Mouse (Mus musculus): ENCODE data around the gene Ccser1. TPM values are rescaled to one million over a fixed set of nuclear protein-coding genes. Genes with fewer than 3 reads are reported as not detected.

Gene Ccser1
- polyA plus RNA-seq, 1 experiment from 2014 or later = 5.0 TPM

GRCm38 (mm10) chr6:61311324-61312091 is 131.4 kb downstream of the Ccser1 start:
- H3K9me3 ChIP-seq = no peaks in the 10 kb centered on the region
- no peaks in the 10 kb centered on the region for H3K36me3 ChIP-seq
- ATAC-seq (ENCODE audit: insufficient number of reproducible peaks, insufficient read depth, low FRiP score, low TSS enrichment) = no peak; the same call in 1 of the 2 replicates
- H3K27ac ChIP-seq = no peak overlapping the region
- no peak overlapping the region for H3K4me2 ChIP-seq (replicated peaks)
- WGBS = 85% methylated on average over 18 of the region's 18 CpGs
- H3K4me1 ChIP-seq = no peaks in the 10 kb centered on the region
- H3K9ac ChIP-seq = no peak overlapping the region
- no peaks in the 10 kb centered on the region for H3K27me3 ChIP-seq
- H3K4me3 ChIP-seq = no peak overlapping the region

- H3K9me3 ChIP-seq = no peaks in the 10 kb centered on the region
- WGBS = 27% methylated on average over 6 of the region's 6 CpGs
- no peak for ATAC-seq (ENCODE audit: insufficient number of reproducible peaks, insufficient read depth, low FRiP score, low TSS enrichment)
- no peak overlapping the region for H3K4me2 ChIP-seq (replicated peaks)
- H3K27me3 ChIP-seq = no peaks in the 10 kb centered on the region
- H3K27ac ChIP-seq = no peak overlapping the region
- no peaks in the 10 kb centered on the region for H3K36me3 ChIP-seq
- no peak overlapping the region for H3K4me3 ChIP-seq
- no peak overlapping the region for H3K9ac ChIP-seq
- H3K4me1 ChIP-seq = no peaks in the 10 kb centered on the region
Measured at GRCm38 (mm10) chr6:61315884-61316601, 135.9 kb downstream of the Ccser1 start.

GRCm38 (mm10) chr6:61320842-61321241 is 140.7 kb downstream of the Ccser1 start:
- Histone ChIP-seq H3K36me3 (no peaks in the 10 kb centered on the region), H3K4me2 (replicated peaks) (no peak overlapping the region), H3K9ac (no peak overlapping the region), H3K4me3 (no peak overlapping the region), H3K4me1 (no peaks in the 10 kb centered on the region), H3K27ac (no peak overlapping the region), H3K27me3 (no peaks in the 10 kb centered on the region), H3K9me3 (no peaks in the 10 kb centered on the region)
- ATAC-seq (ENCODE audit: insufficient number of reproducible peaks, insufficient read depth, low FRiP score, low TSS enrichment) = no peak
- WGBS = 75% methylated on average over 4 of the region's 4 CpGs

GRCm38 (mm10) chr6:61322328-61322727 is 142.2 kb downstream of the Ccser1 start:
- Histone ChIP-seq H3K4me3 (no peak overlapping the region), H3K36me3 (no peaks in the 10 kb centered on the region), H3K4me2 (replicated peaks) (no peak overlapping the region), H3K27ac (no peak overlapping the region), H3K4me1 (no peaks in the 10 kb centered on the region), H3K27me3 (no peaks in the 10 kb centered on the region), H3K9me3 (no peaks in the 10 kb centered on the region), H3K9ac (no peak overlapping the region)
- 87% methylated on average over 6 of the region's 6 CpGs for whole genome bisulfite sequencing
- no peak for ATAC-seq (ENCODE audit: insufficient number of reproducible peaks, insufficient read depth, low FRiP score, low TSS enrichment)

GRCm38 (mm10) chr6:61326131-61326530 is 146.0 kb downstream of the Ccser1 start:
- H3K27me3 ChIP-seq = no peaks in the 10 kb centered on the region
- no peaks in the 10 kb centered on the region for H3K9me3 ChIP-seq
- no peak overlapping the region for H3K4me3 ChIP-seq
- no peaks in the 10 kb centered on the region for H3K36me3 ChIP-seq
- H3K9ac ChIP-seq = no peak overlapping the region
- H3K27ac ChIP-seq = no peak overlapping the region
- no peaks in the 10 kb centered on the region for H3K4me1 ChIP-seq
- H3K4me2 ChIP-seq (replicated peaks) = no peak overlapping the region
- ATAC-seq (ENCODE audit: insufficient number of reproducible peaks, insufficient read depth, low FRiP score, low TSS enrichment) = no peak
- WGBS = 83% methylated on average over 2 of the region's 2 CpGs

GRCm38 (mm10) chr6:61328981-61329380 is 148.9 kb downstream of the Ccser1 start:
- Histone ChIP-seq H3K9ac (no peak overlapping the region), H3K4me1 (no peaks in the 10 kb centered on the region), H3K4me3 (no peak overlapping the region), H3K4me2 (replicated peaks) (no peak overlapping the region), H3K27ac (no peak overlapping the region), H3K27me3 (no peaks in the 10 kb centered on the region), H3K9me3 (no peaks in the 10 kb centered on the region), H3K36me3 (no peaks in the 10 kb centered on the region)
- ATAC-seq (ENCODE audit: insufficient number of reproducible peaks, insufficient read depth, low FRiP score, low TSS enrichment) = no peak

- H3K9me3 ChIP-seq = no peaks in the 10 kb centered on the region
- no peaks in the 10 kb centered on the region for H3K4me1 ChIP-seq
- no peak overlapping the region for H3K4me2 ChIP-seq (replicated peaks)
- no peak overlapping the region for H3K27ac ChIP-seq
- no peaks in the 10 kb centered on the region for H3K27me3 ChIP-seq
- no peak overlapping the region for H3K4me3 ChIP-seq
- no peaks in the 10 kb centered on the region for H3K36me3 ChIP-seq
- 76% methylated on average over 15 of the region's 15 CpGs for whole genome bisulfite sequencing
- H3K9ac ChIP-seq = no peak overlapping the region
- ATAC-seq (ENCODE audit: insufficient number of reproducible peaks, insufficient read depth, low FRiP score, low TSS enrichment) = no peak
Measured at GRCm38 (mm10) chr6:61329593-61330540, 149.7 kb downstream of the Ccser1 start.

- Histone ChIP-seq H3K4me1 (no peaks in the 10 kb centered on the region), H3K9me3 (no peaks in the 10 kb centered on the region), H3K27me3 (no peaks in the 10 kb centered on the region), H3K36me3 (no peaks in the 10 kb centered on the region), H3K4me3 (no peak overlapping the region), H3K4me2 (replicated peaks) (no peak overlapping the region), H3K9ac (no peak overlapping the region), H3K27ac (no peak overlapping the region)
- ATAC-seq (ENCODE audit: insufficient number of reproducible peaks, insufficient read depth, low FRiP score, low TSS enrichment) = no peak
- 94% methylated on average over 1 of the region's 1 CpGs for WGBS
Measured at GRCm38 (mm10) chr6:61334466-61334865, 154.3 kb downstream of the Ccser1 start.

- no peaks in the 10 kb centered on the region for H3K27me3 ChIP-seq
- no peak for ATAC-seq (ENCODE audit: insufficient number of reproducible peaks, insufficient read depth, low FRiP score, low TSS enrichment)
- WGBS = 72% methylated on average over 5 of the region's 5 CpGs
Measured at GRCm38 (mm10) chr6:61347045-61347838, 167.1 kb downstream of the Ccser1 start.

GRCm38 (mm10) chr6:61363722-61364121 is 183.6 kb downstream of the Ccser1 start:
- no peak overlapping the region for H3K27ac ChIP-seq
- H3K9ac ChIP-seq = no peak overlapping the region
- no peak for ATAC-seq (ENCODE audit: insufficient number of reproducible peaks, insufficient read depth, low FRiP score, low TSS enrichment)
- no peaks in the 10 kb centered on the region for H3K4me1 ChIP-seq
- no peaks in the 10 kb centered on the region for H3K36me3 ChIP-seq
- H3K27me3 ChIP-seq = no peaks in the 10 kb centered on the region
- 85% methylated on average over 5 of the region's 5 CpGs for WGBS
- no peak overlapping the region for H3K4me2 ChIP-seq (replicated peaks)
- no peaks in the 10 kb centered on the region for H3K9me3 ChIP-seq
- H3K4me3 ChIP-seq = no peak overlapping the region

More at GRCm38 (mm10) chr6:61347045-61347838, 167.1 kb downstream of the Ccser1 start:
- Histone ChIP-seq H3K4me1 (no peaks in the 10 kb centered on the region), H3K9me3 (no peaks in the 10 kb centered on the region), H3K4me2 (replicated peaks) (no peak overlapping the region), H3K9ac (no peak overlapping the region), H3K36me3 (no peaks in the 10 kb centered on the region), H3K4me3 (no peak overlapping the region), H3K27ac (no peak overlapping the region)

GRCm38 (mm10) chr6:61382526-61382925 is 202.4 kb downstream of the Ccser1 start:
- 24% methylated on average over 3 of the region's 3 CpGs for WGBS
- H3K9ac ChIP-seq = no peak overlapping the region
- no peak overlapping the region for H3K4me2 ChIP-seq (replicated peaks)
- no peak for ATAC-seq (ENCODE audit: insufficient number of reproducible peaks, insufficient read depth, low FRiP score, low TSS enrichment)
- no peaks in the 10 kb centered on the region for H3K4me1 ChIP-seq
- no peaks in the 10 kb centered on the region for H3K9me3 ChIP-seq
- H3K36me3 ChIP-seq = no peaks in the 10 kb centered on the region
- no peaks in the 10 kb centered on the region for H3K27me3 ChIP-seq
- no peak overlapping the region for H3K27ac ChIP-seq
- no peak overlapping the region for H3K4me3 ChIP-seq

Data from embryonic facial prominence, embryonic 12.5 days (tissue).